ENCODE assay signal across 22 mouse cellular contexts in genomic region chr2:59467976-59468375, GRCm38 (mm10). TPM values are rescaled to one million over a fixed set of nuclear protein-coding genes. Genes with fewer than 3 reads are reported as not detected.
A peak's percentile ranks its signal among the peaks of the same experiment; 100 is the strongest.
DNase-seq lines count a peak whose midpoint lies in the region; ATAC-seq and TF ChIP-seq lines count a peak whose summit lies in the region.
"Had no signal": no experiment of that assay in that cellular context is flagged by ENCODE, and none has a peak within 500 bp of the region (broad histone marks: within the 10 kb centered on the region; RNA-seq: fewer than 3 reads in every experiment).

No protein-coding gene starts in this region.

- no peak overlapping the region for H3K9ac ChIP-seq in midbrain, postnatal 0 days (replicated peaks; ENCODE audit: low read length, poor library complexity, severe bottlenecking)
- H3K9ac ChIP-seq: forebrain, embryonic 13.5 days; forebrain, postnatal 0 days; heart, embryonic 13.5 days; hindbrain, embryonic 12.5 days had no signal

- TF ChIP-seq POLR2A in thymus, adult 2 months (IDR thresholded peaks at IDR 0.05; ENCODE audit: control insufficient read depth, extremely low read depth, insufficient read depth, low read length, poor library complexity): no peak

- H3K4me3 ChIP-seq in thymus, adult 2 months (ENCODE audit: control insufficient read depth, insufficient read depth, low read length): no peak overlapping the region
- no peak overlapping the region for H3K4me3 ChIP-seq in midbrain, postnatal 0 days (ENCODE audit: low read depth, low read length)
- H3K4me3 ChIP-seq: forebrain, embryonic 13.5 days; heart, embryonic 13.5 days; hindbrain, embryonic 12.5 days had no signal

- peak; percentile 15 for DNase-seq in thymus, adult 2 months
- no peak for DNase-seq in thymus, postnatal 0 days (ENCODE audit: low spot score)
- peak; percentile 63 for DNase-seq in CD4-positive, CD25-positive, alpha-beta regulatory T cell, adult 2 months (ENCODE audit: low read depth, low spot score)
- peak; percentile 57 for DNase-seq in T-cell, adult 2 months (ENCODE audit: low spot score)
- DNase-seq in naive thymus-derived CD4-positive, alpha-beta T cell, adult 2 months (ENCODE audit: low read depth): peak; percentile 76
- DNase-seq in midbrain, postnatal 0 days (ENCODE audit: low spot score): no peak
- DNase-seq in adrenal gland, postnatal 25 days: no peak
- DNase-seq: adrenal gland, postnatal 10 days; cerebellum, adult 11-12 months; cerebellum, adult 9-10 months; cerebellum, postnatal 25 days; forebrain, postnatal 0 days; gastrocnemius, postnatal 14 days; heart, postnatal 4 days had no signal

- 0 out of 2 replicates have a peak, but pooled peaks have one; percentile 14 for TF ChIP-seq CTCF in thymus, adult 2 months (IDR thresholded peaks at IDR 0.05; ENCODE audit: borderline replicate concordance, control insufficient read depth, extremely low read depth, insufficient read depth, low read length, poor library complexity)
- TF ChIP-seq CTCF in midbrain, postnatal 0 days (IDR thresholded peaks at IDR 0.05): no peak

- no peak for ATAC-seq in midbrain, postnatal 0 days (ENCODE audit: low FRiP score)
- ATAC-seq: forebrain, embryonic 13.5 days; forebrain, postnatal 0 days; hindbrain, embryonic 16.5 days had no signal

- no peak overlapping the region for H3K4me2 ChIP-seq in midbrain, postnatal 0 days (ENCODE audit: low read depth, low read length, poor library complexity, severe bottlenecking)
- H3K4me2 ChIP-seq: forebrain, embryonic 13.5 days; heart, embryonic 13.5 days; hindbrain, embryonic 12.5 days had no signal

- WGBS in thymus, adult 2 months: 60% methylated on average over 6 of the region's 6 CpGs
- WGBS in midbrain, postnatal 0 days: 92% methylated on average over 6 of the region's 6 CpGs

- H3K4me1 ChIP-seq in thymus, adult 2 months (replicated peaks; ENCODE audit: control insufficient read depth, insufficient read depth, low read length): peaks cover 34% of the 10 kb centered on the region
- no peaks in the 10 kb centered on the region for H3K4me1 ChIP-seq in midbrain, postnatal 0 days (ENCODE audit: insufficient read depth, low read length)
- H3K4me1 ChIP-seq: hindbrain, embryonic 12.5 days had no signal

- peak overlapping the region; percentile 46; the same call in 1 of the 2 replicates for H3K27ac ChIP-seq in thymus, adult 2 months (ENCODE audit: control insufficient read depth, insufficient read depth, low read length)
- no peak overlapping the region for H3K27ac ChIP-seq in midbrain, postnatal 0 days (ENCODE audit: low read depth, low read length)
- H3K27ac ChIP-seq: forebrain, embryonic 13.5 days; heart, embryonic 13.5 days; hindbrain, embryonic 12.5 days had no signal

- no peaks in the 10 kb centered on the region for H3K36me3 ChIP-seq in thymus, adult 2 months (ENCODE audit: control insufficient read depth, insufficient read depth, low read length)
- no peaks in the 10 kb centered on the region for H3K36me3 ChIP-seq in midbrain, postnatal 0 days (ENCODE audit: insufficient read depth, low read length)
- H3K36me3 ChIP-seq: heart, embryonic 13.5 days; hindbrain, embryonic 12.5 days had no signal

- H3K9me3 ChIP-seq in midbrain, postnatal 0 days (ENCODE audit: low read length): no peaks in the 10 kb centered on the region
- H3K9me3 ChIP-seq: forebrain, embryonic 13.5 days; heart, embryonic 13.5 days; hindbrain, embryonic 12.5 days had no signal

- no peaks in the 10 kb centered on the region for H3K27me3 ChIP-seq in thymus, adult 2 months (ENCODE audit: control insufficient read depth, insufficient read depth, low read length)
- H3K27me3 ChIP-seq in midbrain, postnatal 0 days (ENCODE audit: insufficient read depth, low read length): no peaks in the 10 kb centered on the region
- H3K27me3 ChIP-seq: forebrain, embryonic 13.5 days; heart, embryonic 13.5 days; hindbrain, embryonic 12.5 days had no signal

RNA-seq across cellular contexts. Expression of gene Dapl1, which starts 16.5 kb away (rescaled TPM):
- polyA plus RNA-seq in thymus, adult 2 months (2012; rRNA removed): 4.1 and 4.7 TPM in 2 replicates
- polyA plus RNA-seq in thymus, postnatal 0 days (2015; fragmentation: Nextera tagmentation; extraction: Ambion mirVana): 4.2 and 4.9 TPM in 2 replicates
- total RNA-seq in midbrain, postnatal 0 days (2014; rRNA removed): 0.85 TPM in 1 of 2 replicates, not detected in the other
- 5.0 and 5.2 TPM in 2 replicates for polyA plus RNA-seq in midbrain, postnatal 0 days (2015; fragmentation: Nextera tagmentation; extraction: Ambion mirVana)
- 0.61 TPM in 1 of 2 replicates, not detected in the other for total RNA-seq in adrenal gland, postnatal 25 days (2021)
- total RNA-seq: ES-E14; gastrocnemius, adult 18-20 months; gastrocnemius, postnatal 14 days; granulocyte monocyte progenitor cell, adult 5-6 weeks; heart, postnatal 4 days had no signal
- polyA plus RNA-seq: forebrain, embryonic 13.5 days; heart, embryonic 13.5 days; intestine, embryonic 14.5 days had no signal

Comparison
In these comparisons a context has a peak if more than half of its experiments do, and no peak if none do; other contexts are left out.
1. DNase-seq: peak in thymus, adult 2 months (single experiment), CD4-positive, CD25-positive, alpha-beta regulatory T cell, adult 2 months (single experiment), T-cell, adult 2 months (single experiment) and naive thymus-derived CD4-positive, alpha-beta T cell, adult 2 months (single experiment); none in thymus, postnatal 0 days (single experiment), midbrain, postnatal 0 days (single experiment) and adrenal gland, postnatal 25 days (single experiment).